Mouse (Mus musculus) heart, adult 11 months (tissue): ENCODE measurements around the gene Caap1.
A peak's percentile ranks its signal among the peaks of the same experiment; 100 is the strongest.

Experiments used
- DNase-seq: peaks from one replicate; pipeline ENCODE4 v3.0.0; 2022

Caap1 gene

DNA sequence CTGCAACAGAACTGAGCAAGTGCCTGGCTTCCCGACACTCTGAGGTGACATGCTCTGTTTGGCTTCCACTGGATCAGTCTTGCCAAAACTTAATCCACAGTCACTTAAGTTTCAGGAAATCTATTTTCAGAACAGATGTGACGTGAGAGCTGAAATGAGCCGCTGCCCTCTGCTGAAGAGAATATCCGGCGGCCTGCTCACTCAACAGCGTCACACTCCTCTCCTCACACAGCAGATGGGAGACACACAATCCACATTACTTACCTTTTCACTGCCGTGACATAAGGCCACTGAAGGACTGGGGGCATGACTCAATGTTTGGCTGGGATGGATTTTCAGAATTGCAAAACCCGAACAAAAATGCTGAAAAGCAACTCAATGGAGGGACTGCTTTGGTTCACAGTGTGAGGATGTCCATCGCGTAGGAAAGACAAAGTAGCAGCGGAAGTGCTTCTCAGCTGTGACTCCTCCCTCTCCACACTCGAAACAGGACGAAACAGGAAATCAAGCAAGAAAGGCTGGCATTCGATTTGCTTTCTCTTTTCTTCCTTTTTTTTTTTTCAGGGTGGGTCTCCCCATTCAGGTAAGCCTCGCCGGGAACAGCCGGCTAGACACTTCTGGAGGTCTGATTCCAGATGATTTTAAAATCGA is 79.7 kb downstream of the Caap1 start:
- peak; percentile 95 for DNase-seq

DNA sequence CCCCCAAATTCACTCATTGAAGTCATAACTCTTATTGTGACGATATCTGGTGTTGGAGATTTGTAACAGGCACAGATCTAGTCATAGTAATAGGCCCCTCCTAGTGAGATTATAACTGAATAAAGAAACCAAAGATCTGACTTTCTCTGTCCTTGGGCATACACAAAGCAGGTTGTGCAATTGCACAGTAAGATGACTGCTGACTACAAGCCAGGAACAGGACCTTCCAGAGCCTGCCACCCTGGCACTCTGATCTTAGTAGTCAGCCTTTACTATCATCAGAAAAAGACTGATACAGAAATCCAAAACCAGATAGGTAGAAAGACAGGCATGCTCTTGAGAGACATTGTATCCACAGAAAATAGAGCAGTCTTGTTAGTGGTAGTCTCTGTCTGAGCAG is 83.3 kb downstream of the Caap1 start:
- peak; percentile 61 for DNase-seq

DNA sequence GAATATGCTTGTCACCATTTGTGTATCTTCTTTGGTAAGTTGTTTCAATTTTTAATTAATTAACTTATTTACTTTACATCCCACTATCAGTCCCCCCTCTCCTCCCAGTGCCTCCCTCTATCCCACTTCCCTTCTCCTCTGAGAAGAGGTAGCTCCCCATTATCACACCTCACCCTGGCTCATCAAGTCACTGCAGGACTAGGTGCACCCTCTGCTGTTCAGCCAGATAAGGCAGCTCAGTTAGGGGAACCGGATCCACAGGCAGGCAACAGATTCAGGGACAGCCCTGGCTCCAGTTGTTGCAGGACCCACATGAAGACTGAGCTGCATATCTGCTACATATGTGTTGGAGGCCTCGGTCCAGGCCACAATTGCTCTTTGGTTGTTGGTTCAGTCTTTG is 97.2 kb downstream of the Caap1 start:
- DNase-seq: no peak

DNA sequence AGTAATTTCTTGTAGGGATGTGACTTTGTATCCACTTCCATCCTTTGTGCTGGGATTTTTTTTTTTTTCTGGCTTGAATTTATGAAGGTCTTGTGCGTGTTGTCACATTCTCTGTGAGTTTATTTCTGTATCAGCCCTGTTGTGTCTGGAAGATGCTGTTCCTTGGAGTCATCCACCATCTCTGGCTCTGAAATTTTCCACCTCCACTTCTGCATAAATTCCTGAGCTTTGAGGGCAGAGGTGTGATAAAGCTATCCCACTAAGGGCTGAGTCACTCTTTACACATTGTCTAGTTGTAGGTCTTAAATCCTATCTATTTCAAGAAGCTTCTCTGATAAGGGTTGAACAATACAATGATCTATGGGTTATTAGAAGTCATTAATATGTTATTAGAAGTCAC is 101.7 kb downstream of the Caap1 start:
- peak; percentile 13 for DNase-seq
